Mouse (Mus musculus) intestine, postnatal 0 days (tissue): ENCODE results near the gene Arhgap9. TPM values are rescaled to one million over a fixed set of nuclear protein-coding genes. Genes with fewer than 3 reads are reported as not detected.
A peak's percentile ranks its signal among the peaks of the same experiment; 100 is the strongest.
"Not testable (repeated sequence)": the region's sequence is repeated elsewhere in the genome, so short reads cannot be mapped to it uniquely, and the experiment has no call there.

Experiments
- ATAC-seq: fragments of 200-750 bp; cut with Nextera tagmentation; 2 replicates; pipeline ENCODE4 v1.8.0; 2017; ENCODE audit warnings: mild to moderate bottlenecking, moderate TSS enrichment, moderate library complexity
- H3K27ac ChIP-seq: fragments of 300-500 bp; sonication (generic); 2 replicates; pipeline ENCODE4 v1.5.1; 2014; ENCODE audit warnings: mild to moderate bottlenecking, low read depth, low read length, moderate library complexity
- H3K27me3 ChIP-seq: fragments of 300-500 bp; sonication (generic); replicated peaks from 2 replicates; pipeline ENCODE4 v1.6.1; 2014; ENCODE audit warnings: low read length, mixed read lengths; ENCODE audit not compliant: control insufficient read depth, insufficient read depth
- H3K36me3 ChIP-seq: fragments of 300-500 bp; sonication (generic); 2 replicates; pipeline ENCODE4 v1.6.1; 2014; ENCODE audit warnings: mild to moderate bottlenecking, moderate library complexity; ENCODE audit not compliant: control insufficient read depth, insufficient read depth
- H3K4me1 ChIP-seq: fragments of 300-500 bp; sonication (generic); replicated peaks from 2 replicates; pipeline ENCODE4 v1.6.1; 2014; ENCODE audit warnings: antibody characterized with exemption, low read length, mixed read lengths; ENCODE audit not compliant: control insufficient read depth, insufficient read depth
- H3K4me2 ChIP-seq: fragments of 300-500 bp; sonication (generic); replicated peaks from 2 replicates; pipeline ENCODE4 v1.6.1; 2014; ENCODE audit warnings: low read depth, mild to moderate bottlenecking, moderate library complexity
- H3K4me3 ChIP-seq: fragments of 300-500 bp; sonication (generic); 2 replicates; pipeline ENCODE4 v1.5.1; 2014; ENCODE audit warnings: low read depth, low read length
- H3K9ac ChIP-seq: fragments of 300-500 bp; sonication (generic); 2 replicates; pipeline ENCODE4 v1.6.1; 2014; ENCODE audit warnings: mild to moderate bottlenecking, low read depth, low read length
- H3K9me3 ChIP-seq: fragments of 300-500 bp; sonication (generic); 2 replicates; pipeline ENCODE4 v1.6.1; 2016; ENCODE audit warnings: mixed run types; ENCODE audit not compliant: control insufficient read depth
- CTCF ChIP-seq: sonication (generic); IDR thresholded peaks from 2 replicates; pipeline ENCODE4 v1.5.1; 2016; ENCODE audit warnings: low read depth, mild to moderate bottlenecking, control low read depth, antibody characterized with exemption, moderate library complexity
- WGBS: fragments of 180-500 bp; shearing (Covaris S2); extraction: QIAGEN DNeasy Blood & Tissue Kit; methylation state at CpG from one replicate; pipeline ENCODE4 v1.1.7; 2014; 5-methylcytosine and 5-hydroxymethylcytosine counted together
- polyA plus RNA-seq: library from polyadenylated mRNA; unstranded; fragments of >200 nt; fragmentation: Nextera tagmentation; extraction: Ambion mirVana; gene quantifications from 2 replicates; pipeline ENCODE4 v1.2.1, GENCODE M21; 2015

Gene Arhgap9
- polyA plus RNA-seq, 1 experiment from 2014 or later: 9.5 TPM

DNA sequence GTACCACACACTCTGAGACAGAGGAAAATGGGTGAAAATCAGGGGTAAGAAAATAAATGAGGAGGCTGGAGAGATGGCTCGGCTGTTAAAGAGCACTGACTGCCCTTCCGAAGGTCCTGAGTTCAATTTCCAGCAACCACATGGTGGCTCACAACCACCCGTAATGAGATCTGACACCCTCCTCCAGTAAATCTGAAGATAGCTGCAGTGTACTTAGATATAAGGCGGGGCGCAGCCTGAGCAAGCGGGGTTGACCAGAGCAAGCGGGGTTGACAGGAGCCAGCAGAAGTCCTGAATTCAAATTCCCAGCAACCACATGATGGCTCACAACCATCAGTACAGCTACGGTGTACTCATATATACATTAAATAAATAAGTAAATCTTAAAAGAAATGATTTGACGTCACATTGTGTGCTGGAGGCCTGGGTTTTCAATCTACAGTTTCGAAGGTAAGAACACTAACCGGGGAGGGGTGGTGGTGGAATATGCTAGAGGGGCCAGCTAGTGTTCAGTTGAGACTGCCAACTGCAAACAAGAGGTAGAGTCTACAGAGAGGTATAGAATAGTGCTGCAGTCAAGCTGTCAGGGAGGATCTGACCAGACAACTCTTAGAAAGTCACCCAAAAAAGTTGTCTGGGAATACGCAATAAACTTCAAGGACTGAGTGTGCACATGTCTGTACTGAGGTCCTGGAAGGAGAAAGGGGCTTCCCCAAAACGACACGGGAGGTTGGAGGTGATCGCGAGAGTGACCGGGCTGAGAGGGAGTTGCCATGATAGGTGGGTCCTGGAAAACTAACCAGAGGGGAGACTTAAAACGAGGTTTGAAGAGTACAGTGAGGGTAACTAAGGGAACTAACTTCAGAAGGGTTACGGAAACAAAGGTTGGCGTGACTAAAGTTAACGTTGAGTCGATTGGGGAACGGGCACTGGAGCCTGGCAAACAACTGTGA, 11.0 kb upstream of the Arhgap9 start:
- H3K9me3 ChIP-seq: no peaks in the 10 kb centered on the region
- peak overlapping the region; percentile 60 for H3K4me3 ChIP-seq
- ATAC-seq: peak; percentile 69
- no peaks in the 10 kb centered on the region for H3K27me3 ChIP-seq
- no peaks in the 10 kb centered on the region for H3K4me1 ChIP-seq
- peak overlapping the region; percentile 58; the same call in 1 of the 2 replicates for H3K27ac ChIP-seq
- H3K9ac ChIP-seq: peak overlapping the region; percentile 52
- no peak for TF ChIP-seq CTCF
- H3K36me3 ChIP-seq: peaks cover 30% of the 10 kb centered on the region
- 21% methylated on average over 23 of the region's 23 CpGs for WGBS
- peak overlapping the region; percentile 76 for H3K4me2 ChIP-seq

GRCm38 (mm10) chr10:127311476-127312355, 10.0 kb upstream of the Arhgap9 start, which contains the start of gene Mars:
Gene Mars, minus strand, starts transcription at chr10:127311786.
- 0% methylated on average over 65 of the region's 65 CpGs for WGBS

DNA sequence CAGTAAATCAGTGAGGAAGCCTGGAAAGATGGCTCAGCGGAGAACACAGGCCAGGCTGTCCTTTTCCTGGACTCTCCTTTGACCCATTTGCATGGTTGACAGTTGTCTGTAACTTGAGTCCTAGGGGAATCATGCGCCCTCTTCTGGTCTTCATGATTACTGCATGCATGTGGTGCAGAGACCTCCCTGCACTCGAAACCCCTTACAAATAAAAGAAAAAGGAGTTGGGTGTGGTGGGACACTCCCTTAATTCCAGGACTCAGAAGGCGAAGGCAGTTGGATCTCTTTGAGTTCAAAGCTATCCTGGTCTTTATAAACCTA, 9.4 kb upstream of the Arhgap9 start:
- peak overlapping the region; percentile 52; the same call in 1 of the 2 replicates for H3K9ac ChIP-seq
- WGBS: 1% methylated on average over 4 of the region's 4 CpGs

More at GRCm38 (mm10) chr10:127311476-127312355, 10.0 kb upstream of the Arhgap9 start, which contains the start of gene Mars:
- TF ChIP-seq CTCF: no peak
- H3K36me3 ChIP-seq: peaks cover 20% of the 10 kb centered on the region
- no peaks in the 10 kb centered on the region for H3K4me1 ChIP-seq
- H3K4me2 ChIP-seq: peak within 1 kb of the TSS; percentile 76
- no peaks in the 10 kb centered on the region for H3K9me3 ChIP-seq
- no peaks in the 10 kb centered on the region for H3K27me3 ChIP-seq
- peak; percentile 92 for ATAC-seq
- peak within 1 kb of the TSS; percentile 52 for H3K9ac ChIP-seq
- H3K4me3 ChIP-seq: peak within 1 kb of the TSS; percentile 60
- H3K27ac ChIP-seq: peak within 1 kb of the TSS; percentile 58

DNA sequence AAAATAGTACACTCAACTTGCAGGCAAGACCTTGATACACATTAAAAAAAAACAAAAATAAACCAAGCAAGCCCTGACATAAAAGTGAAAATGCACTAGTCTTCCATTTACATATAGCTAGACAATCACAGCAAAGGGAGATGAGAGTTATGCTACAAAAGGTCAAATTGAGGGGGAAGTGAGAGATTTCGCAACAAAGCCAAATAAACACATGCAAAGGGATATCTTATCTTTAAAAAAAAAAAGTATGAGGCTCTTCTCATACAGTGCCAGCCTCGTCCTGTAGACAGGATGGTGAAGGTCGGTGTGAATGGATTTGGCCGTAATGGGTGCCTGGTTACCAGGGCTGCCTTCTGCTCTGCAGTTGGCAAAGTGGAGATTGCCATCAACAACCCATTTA, 8.9 kb upstream of the Arhgap9 start:
- no peak overlapping the region for H3K9ac ChIP-seq
- no peaks in the 10 kb centered on the region for H3K4me1 ChIP-seq
- H3K36me3 ChIP-seq: peaks cover 10% of the 10 kb centered on the region; the same call in 1 of the 2 replicates
- no peak overlapping the region for H3K4me3 ChIP-seq
- H3K27me3 ChIP-seq: no peaks in the 10 kb centered on the region
- no peak for TF ChIP-seq CTCF
- ATAC-seq: no peak
- H3K4me2 ChIP-seq: no peak overlapping the region
- H3K9me3 ChIP-seq: no peaks in the 10 kb centered on the region
- no peak overlapping the region for H3K27ac ChIP-seq
- WGBS: 50% methylated on average over 4 of the region's 4 CpGs

More for the DNA sequence above, 9.4 kb upstream of the Arhgap9 start:
- peak; percentile 95 for TF ChIP-seq CTCF
- Histone ChIP-seq H3K27me3 (no peaks in the 10 kb centered on the region), H3K36me3 (peaks cover 15% of the 10 kb centered on the region), H3K4me3 (peak overlapping the region; percentile 60), H3K4me1 (no peaks in the 10 kb centered on the region), H3K27ac (peak overlapping the region; percentile 58), H3K4me2 (peak overlapping the region; percentile 76), H3K9me3 (no peaks in the 10 kb centered on the region)
- peak; percentile 29; the same call in 1 of the 2 replicates for ATAC-seq

GRCm38 (mm10) chr10:127313516-127313915, 8.2 kb upstream of the Arhgap9 start:
- H3K4me1 ChIP-seq, H3K4me3 ChIP-seq, H3K9ac ChIP-seq, H3K27ac ChIP-seq, H3K27me3 ChIP-seq, H3K4me2 ChIP-seq, ATAC-seq, H3K9me3 ChIP-seq, H3K36me3 ChIP-seq: not testable (repeated sequence)
- WGBS: 85% methylated on average over 5 of the region's 5 CpGs

- H3K9ac ChIP-seq, H3K4me1 ChIP-seq, H3K4me2 ChIP-seq, H3K27ac ChIP-seq, H3K4me3 ChIP-seq, ATAC-seq, H3K36me3 ChIP-seq, H3K27me3 ChIP-seq, H3K9me3 ChIP-seq: not testable (repeated sequence)
- WGBS: 85% methylated on average over 1 of the region's 1 CpGs
Measured at GRCm38 (mm10) chr10:127314950-127315349, 6.8 kb upstream of the Arhgap9 start.
